Mouse (Mus musculus) retina, adult 2 months (tissue): ENCODE measurements around the gene Synpo2.
A peak's percentile ranks its signal among the peaks of the same experiment; 100 is the strongest.

Experiments used
- DNase-seq: peaks from one replicate; pipeline ENCODE4 v3.0.0-alpha.2; 2012; ENCODE audit warnings: low read depth, low spot score

Gene Synpo2

DNA sequence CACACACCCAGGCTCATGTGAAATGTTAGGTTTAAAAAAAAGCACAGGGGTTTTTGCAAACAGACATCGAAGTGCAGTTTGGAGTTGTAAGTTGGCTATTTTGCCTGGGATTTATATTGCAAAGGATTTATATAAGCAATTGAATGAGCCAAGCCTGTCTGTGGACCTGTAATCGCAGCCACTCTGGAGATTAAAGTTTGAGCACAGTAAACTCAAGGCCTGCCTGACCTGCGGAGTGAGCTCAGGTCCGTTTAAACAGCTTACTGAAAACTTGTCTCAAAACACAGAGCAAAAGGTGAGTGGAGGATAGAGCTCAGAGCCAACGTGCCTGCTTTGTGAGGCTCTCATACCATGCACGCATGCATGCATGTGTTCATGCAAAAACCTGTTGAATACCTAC is 30.9 kb downstream of the Synpo2 start:
- no peak for DNase-seq

DNA sequence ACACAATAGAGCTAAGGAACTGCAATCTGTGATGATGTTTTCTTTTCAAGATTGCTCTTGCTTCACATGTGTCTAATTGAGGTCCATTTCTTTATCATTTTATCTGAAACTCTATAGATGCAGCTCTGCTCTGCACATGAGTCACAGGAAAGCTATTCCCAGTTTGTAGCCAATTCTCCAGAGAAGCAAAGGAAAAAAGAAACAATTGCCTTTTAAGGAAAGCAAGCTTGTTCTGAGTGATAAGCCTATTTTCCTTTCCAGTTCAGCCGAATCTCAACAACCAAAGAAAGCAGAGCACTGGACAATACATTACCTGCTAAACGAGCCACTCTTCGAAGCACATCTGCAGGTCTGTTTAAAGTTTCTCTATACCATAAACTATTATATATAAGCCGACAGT is 31.3 kb downstream of the Synpo2 start:
- DNase-seq, result no peak

DNA sequence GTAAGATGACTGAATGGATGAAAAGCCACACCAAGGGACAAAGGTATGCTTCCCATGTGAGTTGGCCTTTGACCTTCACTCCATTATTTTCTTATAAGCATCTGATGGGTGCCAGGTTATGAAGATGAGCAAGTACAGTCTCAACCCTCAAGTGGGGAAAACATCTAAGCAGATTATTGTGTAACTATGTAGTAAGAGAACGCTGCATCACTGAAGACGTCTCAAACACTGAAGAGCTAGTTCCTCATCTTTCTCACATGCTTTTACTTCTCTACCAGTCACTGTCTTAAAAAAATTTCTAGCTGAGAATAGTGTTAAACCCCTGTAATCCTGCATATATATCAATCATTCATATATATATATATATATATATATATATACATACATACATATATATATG is 34.2 kb downstream of the Synpo2 start:
- no peak for DNase-seq

DNA sequence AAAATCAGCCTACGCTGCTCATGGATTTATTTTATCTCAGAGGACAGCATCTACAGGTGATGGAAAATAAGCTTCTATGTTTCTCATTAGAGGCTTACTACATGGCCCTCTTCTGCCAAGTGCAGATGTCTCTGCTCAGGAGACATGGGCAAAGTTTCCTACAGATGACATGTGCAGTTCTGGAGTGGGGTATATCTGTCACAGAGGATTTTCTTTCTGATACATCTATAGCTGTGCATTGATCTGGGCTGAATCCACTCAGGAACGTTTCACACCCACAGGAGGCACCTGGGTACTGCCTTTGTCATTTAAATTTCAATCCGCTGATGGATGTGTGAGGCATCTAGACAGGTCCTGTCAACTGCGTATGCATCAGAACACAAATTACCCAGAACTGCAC is 42.2 kb downstream of the Synpo2 start:
- no peak for DNase-seq

DNA sequence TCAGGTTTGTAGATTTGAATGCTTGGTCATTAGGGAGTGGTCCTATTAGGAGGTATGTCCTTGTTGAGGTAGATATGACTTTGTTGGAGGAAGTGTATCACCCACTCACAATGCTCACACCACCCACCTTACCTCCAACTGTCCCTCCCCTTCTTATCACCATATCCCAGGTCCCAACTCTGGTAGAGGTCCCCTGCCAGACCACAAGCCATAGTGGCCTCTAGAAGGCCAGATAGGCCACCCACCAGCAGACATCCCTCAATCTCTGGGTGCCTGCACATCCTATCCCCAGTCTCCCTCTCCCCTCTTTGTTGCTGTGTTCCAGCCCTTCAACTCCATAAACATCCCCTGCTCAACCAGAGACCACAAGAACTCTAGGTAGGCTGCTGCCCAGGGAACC is 44.3 kb downstream of the Synpo2 start:
- DNase-seq, result no peak

DNA sequence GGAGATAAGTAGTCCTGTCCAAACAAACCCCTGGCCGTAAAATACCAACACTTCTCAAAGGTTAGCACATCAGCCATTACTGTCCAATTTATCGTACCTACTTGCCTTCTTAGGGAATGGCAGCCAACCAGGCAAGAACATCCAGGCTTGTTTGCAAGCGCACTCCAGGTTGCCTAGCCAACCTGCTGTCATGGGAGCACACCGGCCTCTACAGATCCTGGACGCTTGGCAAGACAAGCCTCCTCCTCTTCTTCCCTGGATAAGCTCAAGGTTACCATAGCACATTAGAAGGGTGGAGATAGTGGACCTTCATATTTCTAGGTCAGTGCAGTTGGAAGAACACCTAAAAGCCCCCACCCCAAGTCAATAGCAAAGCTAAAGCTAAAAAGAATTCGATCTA is 45.6 kb downstream of the Synpo2 start:
- DNase-seq, result no peak

DNA sequence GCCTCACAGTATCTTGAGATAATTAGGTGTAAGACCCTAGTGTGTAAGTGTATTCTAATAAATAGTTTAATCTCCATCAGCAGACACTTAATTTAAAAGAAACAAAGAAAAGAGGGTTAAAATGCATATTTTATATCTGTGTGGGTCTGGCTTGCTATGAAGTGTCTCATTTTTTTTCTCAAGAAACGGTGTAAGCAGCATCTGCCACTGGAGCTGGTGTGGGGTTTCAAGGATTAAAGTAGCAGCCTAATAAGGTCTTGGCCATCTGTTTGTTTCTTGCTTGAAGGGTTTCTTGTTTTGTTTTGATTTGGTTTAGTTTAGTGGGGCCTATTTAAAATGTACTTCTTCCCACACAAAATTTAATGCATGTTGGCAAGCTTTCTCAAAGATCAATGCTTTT is 46.1 kb downstream of the Synpo2 start:
- no peak for DNase-seq

DNA sequence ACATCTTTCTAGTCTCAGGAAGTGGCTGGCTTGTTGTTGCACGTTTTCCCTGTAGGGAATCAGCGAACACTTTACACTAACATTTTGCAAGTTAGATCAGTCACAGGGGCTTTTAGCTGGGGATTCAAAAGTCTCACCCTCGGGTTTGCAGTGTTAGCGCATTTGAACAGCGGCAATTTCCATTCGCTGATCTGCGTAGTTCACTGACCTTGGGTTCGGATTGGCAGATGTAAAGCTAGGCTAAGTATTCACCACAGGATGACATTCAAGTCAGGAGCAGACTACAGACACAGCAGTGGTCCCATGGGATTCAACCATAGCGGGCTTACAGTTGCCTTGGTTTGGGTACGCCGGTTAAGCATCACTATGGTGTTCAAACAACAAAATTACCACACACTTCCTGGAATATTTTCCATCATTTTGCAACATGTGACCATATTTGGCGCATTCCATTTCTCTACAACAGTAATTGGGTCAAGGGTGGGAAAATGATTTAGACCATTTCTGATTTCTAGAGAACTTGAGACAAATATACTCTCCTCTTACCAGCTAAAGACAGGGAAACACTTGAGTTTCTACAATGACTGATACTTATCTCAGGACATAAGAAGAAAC is 47.2 kb downstream of the Synpo2 start:
- no peak for DNase-seq

DNA sequence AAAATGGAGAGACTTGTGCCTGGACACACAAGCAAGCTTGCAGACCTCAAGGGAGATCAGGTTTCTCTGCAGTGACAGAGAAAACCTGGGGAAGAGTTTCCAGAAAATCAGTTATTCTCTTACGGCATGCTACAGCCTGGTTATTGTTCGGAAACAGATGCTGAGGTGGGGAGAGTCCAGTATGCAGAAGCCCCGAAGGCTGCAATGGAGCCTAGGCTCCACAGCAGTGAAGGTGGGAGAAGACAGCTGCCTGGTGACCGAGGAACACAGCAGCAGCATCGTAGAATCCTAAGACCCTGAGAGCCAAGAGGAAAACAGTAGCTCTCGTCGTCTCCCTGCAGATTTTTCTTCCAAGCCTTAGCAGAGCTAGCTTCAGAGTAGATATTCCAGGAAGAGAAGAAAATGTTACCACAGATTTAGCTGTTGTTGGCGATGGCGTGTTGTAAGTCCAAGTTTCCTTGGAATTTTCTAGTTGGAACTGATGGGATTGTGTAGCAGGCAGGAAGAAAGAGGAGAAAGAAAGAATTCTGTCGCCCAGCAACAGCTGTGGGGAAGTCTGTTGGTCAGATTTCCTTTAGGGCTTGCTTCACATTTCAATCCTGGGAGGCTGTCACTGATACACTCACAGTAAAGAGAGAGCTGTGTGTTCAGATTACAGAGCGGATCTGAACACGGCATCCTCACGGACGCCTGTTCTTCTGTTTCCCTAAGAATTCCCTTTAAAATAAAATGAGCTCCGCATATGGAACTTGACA is 48.4 kb downstream of the Synpo2 start:
- DNase-seq, result no peak

DNA sequence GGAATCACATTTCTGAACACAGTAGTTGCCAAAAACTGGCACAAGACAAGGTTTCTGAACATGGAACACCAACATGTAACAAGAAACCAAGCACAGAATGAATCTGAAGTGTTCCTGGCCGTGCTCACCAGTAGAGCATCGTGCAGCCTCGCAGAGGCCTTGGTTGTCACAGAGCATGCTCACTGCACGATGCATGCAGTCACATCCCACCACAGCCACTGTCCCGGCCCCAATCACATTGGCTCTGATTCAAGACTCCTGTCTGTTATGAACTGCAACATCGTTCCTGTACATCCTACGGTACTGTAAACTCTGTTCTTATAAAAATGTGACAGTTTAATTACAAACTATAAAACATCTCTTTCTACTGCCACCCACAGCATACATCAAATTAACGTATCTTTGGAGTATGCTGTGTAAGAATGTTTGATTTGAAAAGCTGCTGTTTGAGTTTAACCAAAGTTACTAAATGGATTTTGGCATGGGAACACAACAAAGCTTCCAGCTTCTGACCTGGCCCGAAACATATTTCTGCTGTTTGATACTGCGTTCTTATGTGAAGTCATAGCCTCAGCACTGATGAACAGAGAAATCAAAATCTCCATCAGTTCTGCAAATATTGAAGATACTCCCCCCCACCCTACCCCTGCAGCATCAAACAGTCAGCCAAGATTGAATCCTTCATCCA is 50.6 kb downstream of the Synpo2 start:
- DNase-seq, result no peak

DNA sequence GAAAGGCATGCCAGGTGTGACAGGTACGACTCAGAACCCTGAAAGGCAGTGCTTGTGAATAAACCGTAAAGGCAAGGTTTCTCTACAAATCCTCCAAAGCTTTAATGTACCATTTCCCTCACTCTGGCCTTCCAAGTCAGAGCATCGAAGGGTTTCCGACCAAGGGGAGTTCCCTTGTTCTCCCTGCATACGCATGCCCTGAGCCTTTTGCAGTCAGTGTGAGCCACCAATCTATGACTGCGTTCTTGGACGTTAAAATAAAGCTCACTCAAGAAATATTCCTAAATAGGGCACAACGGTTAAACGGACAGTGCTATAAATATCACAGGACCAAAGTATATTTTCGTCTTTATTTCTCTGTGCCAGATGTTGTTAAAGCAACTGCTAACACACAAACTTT is 51.7 kb downstream of the Synpo2 start:
- DNase-seq, result no peak

DNA sequence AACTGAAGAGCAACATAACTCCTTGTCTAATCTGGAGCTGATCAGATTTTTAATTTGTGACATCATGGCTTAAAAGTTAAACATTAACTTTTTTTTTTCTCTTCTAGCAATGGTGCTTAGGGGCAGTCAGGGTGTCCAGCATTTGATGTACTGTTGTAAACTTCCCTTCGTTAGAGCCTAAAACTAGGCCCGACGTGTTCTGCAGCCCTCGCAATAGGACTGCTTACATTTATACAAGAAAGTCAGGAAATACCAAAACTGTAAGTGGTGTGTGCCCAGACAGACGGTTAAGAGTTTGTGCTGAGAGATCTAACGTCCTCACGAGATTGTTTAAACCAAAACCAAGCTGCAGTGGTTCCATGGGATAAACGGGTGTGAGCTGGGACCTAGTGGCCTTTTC is 56.4 kb downstream of the Synpo2 start:
- no peak for DNase-seq

DNA sequence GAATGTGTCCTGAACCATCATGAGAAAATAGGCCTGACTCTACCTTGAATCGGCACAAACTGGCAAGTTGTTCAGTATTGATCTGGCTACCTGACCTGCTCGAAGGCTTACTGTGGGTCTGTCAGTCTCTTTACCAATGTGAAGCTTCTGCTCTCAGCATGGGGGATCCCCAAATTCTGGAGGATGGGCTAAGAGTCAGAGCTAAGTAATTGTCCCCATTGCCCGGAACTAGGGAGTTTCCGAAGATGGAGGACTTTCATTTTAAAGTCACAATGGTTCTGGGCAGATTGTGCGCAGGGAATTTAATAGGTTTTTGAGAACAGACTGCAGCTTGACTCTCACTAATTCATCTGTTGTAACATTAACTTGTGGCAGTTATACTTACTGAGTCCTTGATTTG is 56.9 kb downstream of the Synpo2 start:
- DNase-seq, result no peak

DNA sequence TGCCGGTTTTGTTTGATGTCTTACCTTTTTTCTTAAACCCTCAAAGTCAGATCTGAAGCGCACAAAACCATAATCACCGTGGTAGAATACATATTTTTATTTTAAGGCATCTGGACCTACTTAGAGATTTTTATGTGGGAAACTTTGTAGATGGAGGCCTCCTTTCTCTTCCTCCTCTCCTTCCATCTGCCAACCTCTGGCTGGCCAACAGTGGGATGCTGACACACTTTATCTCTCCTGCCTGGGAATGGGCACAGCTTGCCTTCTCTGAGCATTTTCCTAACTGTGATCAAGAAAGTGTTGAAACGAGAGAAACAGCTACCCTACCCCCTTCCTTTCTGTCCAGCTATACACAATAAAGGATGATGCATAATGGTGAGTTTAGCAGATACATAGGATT is 57.5 kb downstream of the Synpo2 start:
- DNase-seq, result no peak

DNA sequence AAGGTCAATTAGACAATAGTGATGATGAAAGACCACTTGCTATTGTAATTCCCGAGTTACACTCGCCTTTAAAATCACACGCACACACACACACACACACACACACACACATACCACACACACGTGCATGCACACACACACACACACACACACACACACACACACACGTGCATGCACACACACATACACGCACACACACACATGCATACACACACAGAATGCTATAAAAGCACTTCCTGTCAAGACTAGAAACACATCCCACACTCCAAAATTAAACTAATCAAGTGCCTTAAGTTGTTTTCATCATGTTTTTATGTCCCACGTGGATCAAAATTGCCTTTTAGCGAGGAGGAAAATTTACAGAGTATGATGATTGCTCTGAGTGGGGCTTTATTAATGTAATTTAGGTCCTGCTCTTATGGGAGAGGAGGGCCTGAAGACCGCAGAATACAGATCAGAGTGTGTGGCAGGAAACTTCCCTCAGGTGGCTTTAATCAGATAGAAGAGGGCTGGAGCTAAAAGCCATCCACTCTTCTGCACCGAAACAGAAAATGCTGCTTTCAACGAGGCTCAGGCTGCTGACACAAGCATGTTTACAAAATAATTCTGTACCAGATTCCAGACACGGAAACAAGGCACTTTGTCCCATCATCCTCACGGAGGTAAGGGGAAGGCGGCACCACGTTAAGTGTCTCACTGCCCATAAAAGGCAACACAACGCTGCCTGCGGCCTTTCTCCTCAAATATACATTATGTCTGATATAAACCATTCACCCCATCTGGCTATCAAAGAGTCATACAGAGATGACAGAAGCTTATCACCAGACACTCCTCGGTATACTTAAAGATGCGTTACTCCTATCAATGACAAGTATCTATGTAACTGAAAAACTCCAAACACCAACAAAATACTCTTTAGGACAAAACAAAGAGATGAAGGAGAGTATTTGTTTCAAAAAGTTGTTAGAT is 59.3 kb downstream of the Synpo2 start:
- no peak for DNase-seq

DNA sequence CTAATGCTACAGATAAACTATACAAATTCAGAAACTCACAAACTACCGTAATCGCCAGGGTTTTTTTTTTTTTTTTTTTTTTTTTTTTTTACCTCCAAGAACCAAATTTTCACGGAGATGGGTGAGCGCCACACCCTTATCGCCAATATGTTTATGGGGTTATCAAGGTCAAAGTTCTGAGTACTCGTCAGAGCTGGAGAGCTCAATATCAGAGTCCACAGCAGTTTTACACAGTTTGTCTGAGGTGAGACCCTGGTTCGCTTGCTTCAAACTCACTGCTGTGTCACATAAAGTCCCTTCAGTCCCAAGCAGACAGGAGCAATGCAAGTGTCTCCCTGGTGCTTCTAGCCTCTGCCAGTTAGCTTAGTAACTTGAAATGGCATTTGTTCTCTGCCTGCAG is 60.8 kb downstream of the Synpo2 start:
- no peak for DNase-seq

DNA sequence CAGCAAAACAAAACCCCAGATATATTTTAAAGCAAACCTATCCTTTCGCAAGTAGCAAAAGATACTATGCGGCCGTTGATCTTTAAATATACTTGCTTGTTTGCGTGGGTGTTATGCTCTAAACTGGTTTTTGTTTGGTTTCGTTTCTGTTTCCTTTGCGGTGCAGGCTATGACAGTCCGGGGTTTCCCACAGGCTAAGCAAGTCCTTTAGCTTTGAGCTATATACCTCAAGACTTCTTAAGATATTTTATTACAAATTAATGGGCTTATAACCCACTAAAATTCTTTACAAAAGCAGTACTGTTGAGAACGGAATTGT is 61.6 kb downstream of the Synpo2 start:
- DNase-seq, result no peak

DNA sequence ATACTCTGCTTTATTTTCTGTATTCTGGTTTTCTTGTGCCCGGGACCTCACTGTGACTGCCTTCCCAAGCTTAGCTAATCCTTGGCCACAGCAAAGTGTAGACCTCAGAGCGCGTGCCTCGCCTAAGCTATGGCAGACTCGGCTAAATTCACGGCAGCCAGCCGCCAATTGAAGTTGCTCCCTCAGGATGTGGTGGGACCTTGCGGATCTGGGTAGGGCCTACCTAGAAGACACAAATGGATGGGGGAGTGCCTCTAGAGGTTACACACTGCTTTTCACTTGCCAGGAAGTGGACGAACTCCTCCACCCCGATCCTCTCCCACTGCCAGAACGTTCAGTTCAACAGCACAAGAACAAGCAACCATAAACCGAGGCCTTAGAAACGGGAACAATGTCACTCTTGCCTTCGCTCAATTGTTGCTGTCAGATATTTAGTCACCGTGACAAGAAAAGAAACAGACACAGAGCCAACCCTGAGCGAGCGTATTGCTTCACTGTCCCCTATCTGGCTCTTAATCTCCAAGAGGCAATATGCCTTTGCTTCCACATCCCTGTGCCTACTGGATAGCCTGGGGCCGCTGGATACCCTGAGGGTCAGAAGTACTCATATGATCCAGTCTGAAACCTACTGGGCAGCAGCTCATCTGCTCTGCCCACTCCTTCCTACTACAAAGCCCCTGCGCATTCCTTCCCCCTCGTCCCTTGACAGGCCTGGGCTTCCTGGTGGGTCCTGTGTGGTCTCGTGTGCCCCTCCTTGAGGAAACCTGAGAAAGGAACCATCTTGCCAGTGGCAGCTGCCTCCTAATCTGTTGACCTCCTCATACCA is 62.2 kb downstream of the Synpo2 start:
- DNase-seq, result no peak

DNA sequence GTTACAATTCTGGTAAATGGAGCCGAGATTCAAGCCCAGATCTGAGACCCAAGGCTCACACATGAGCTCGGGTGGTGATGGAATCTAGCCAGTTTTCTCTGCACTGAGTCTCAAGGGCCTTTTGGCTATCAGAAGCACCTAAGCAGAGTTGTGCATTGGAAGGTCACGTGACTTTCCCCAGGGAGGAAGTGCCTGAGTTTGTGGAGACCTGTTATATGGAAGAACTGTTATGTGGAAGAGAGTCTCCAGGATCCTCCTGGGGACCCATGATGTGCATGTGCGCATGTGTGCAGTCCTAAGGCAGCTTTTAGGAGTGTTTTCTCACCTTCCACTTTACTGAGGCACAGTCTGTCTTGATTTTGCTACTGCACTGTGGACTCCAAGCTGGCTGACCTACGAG is 63.8 kb downstream of the Synpo2 start:
- DNase-seq, result no peak

DNA sequence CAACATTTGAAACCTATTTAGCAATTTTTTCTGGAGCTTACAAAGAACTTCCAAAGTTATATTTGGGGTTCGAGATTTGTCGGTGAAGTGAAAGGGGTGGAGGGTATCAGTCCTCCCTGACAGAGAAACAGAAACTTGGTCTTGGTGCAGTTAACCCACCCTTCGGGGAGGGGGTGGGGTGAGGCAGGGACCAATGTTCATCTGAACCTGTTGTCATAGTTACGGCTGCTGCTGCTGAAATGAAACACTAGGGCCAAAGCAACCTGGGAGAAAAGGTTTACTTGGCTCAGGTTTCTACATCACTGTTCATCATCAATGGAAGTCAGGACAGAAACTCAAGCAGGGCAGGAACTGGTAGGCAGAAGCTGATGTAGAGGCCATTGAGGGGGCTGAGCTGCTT is 66.6 kb downstream of the Synpo2 start:
- no peak for DNase-seq

DNA sequence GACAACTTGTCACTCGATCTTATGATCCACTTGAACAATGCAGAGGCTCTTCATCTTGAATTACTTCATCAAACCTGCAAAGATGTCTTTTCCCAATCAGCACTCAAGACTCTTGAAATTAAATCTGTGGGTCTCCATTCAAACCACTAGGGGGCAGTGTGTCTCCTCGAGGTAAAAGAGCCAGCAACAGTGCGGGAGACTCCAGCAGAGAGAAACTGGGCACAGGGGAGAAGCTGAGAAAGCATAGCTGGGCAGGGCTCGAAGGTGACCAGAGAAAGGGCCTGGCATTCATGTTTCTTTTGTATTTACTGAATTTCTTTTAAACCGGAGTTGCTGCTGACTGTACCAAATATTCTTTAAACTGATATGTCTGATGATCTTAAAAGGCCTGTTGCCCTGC is 67.1 kb downstream of the Synpo2 start:
- DNase-seq, result peak; percentile 52
